Mouse (Mus musculus): ENCODE measurements around the gene Ptms. TPM values are rescaled to one million over a fixed set of nuclear protein-coding genes. Genes with fewer than 3 reads are reported as not detected.
A peak's percentile ranks its signal among the peaks of the same experiment; 100 is the strongest.
"Not testable (repeated sequence)": the region's sequence is repeated elsewhere in the genome, so short reads cannot be mapped to it uniquely, and the experiment has no call there.

The Ptms gene
- polyA plus RNA-seq, 1 experiment from 2014 or later, result 255 TPM

DNA sequence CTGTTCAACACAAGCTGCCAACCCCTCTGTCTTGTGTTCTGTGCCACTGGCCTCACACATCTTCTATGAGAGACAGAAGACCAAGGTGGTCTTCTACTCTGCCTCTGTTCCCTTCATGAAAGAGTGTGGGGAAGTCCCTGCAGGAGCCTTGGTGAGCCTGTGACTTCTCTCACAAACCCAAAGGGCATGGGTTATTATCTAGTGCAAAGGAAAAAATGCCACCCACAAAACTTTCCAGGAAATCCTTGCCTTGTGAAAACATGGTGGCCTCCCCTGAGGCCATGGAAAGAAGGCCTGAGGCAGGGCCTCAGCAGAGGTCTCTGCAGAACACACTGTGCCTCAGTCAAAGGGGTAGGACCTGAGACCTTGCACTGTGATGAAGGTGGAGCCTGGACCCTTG is 18.1 kb downstream of the Ptms start:
- Histone ChIP-seq H3K4me1 (replicated peaks) (peaks cover 11% of the 10 kb centered on the region), H3K27me3 (no peaks in the 10 kb centered on the region), H3K9ac (no peak overlapping the region), H3K36me3 (no peaks in the 10 kb centered on the region), H3K27ac (no peak overlapping the region), H3K4me2 (no peak overlapping the region), H3K4me3 (no peak overlapping the region), H3K9me3 (replicated peaks) (no peaks in the 10 kb centered on the region)
- ATAC-seq (replicated peaks; ENCODE audit: insufficient number of reproducible peaks, insufficient read depth, low FRiP score, low read depth), result no peak

GRCm38 (mm10) chr6:124900801-124901480 is 19.0 kb downstream of the Ptms start:
- peak overlapping the region; percentile 18; the same call in 1 of the 2 replicates for H3K27ac ChIP-seq
- H3K4me3 ChIP-seq, result no peak overlapping the region
- no peaks in the 10 kb centered on the region for H3K27me3 ChIP-seq
- 30% methylated on average over 10 of the region's 10 CpGs for WGBS
- H3K9me3 ChIP-seq (replicated peaks), result no peaks in the 10 kb centered on the region
- no peak overlapping the region for H3K4me2 ChIP-seq
- peaks cover 11% of the 10 kb centered on the region for H3K4me1 ChIP-seq (replicated peaks)
- H3K9ac ChIP-seq, result no peak overlapping the region
- ATAC-seq (replicated peaks; ENCODE audit: insufficient number of reproducible peaks, insufficient read depth, low FRiP score, low read depth), result no peak
- H3K36me3 ChIP-seq, result no peaks in the 10 kb centered on the region

DNA sequence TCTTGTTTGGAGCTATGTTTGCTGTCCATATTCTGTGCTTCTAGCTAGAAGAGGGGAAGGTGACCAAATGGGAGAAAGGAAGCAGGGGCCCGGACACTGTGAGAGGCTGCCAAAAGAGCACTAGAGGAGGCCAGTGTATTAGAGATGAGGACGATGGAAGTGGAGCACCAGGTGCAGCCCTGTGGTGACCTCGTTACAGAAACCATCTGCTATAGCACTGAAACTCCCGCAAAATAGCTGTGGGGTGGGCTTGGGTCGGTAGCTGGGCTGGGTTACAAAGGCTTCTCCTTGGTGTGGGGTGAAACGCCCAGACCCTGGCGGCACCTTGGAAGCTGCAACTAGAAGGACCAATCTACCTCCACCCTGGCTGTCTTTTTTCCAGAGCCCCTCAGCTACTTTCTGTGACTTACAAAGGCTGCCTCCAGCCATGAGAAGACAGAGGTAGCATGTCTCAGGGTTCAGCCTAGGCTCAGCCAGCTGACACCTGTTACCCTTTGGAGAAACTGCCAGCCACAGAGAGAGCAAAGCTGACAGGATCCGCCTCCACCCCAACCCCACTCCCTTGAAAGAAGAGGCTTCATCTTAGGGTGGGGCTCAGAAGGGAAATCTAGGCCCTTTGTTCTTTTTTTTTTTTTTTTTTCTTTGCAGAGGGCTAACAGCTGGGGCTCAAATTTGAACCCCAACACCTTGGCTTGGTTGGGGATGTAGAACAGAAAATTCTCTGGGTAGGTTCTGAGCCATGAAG is 19.7 kb downstream of the Ptms start:
- ATAC-seq (replicated peaks; ENCODE audit: insufficient number of reproducible peaks, insufficient read depth, low FRiP score, low read depth), result no peak
- H3K27me3 ChIP-seq, result no peaks in the 10 kb centered on the region
- H3K4me2 ChIP-seq, result no peak overlapping the region
- WGBS, result 67% methylated on average over 8 of the region's 8 CpGs
- peak overlapping the region; percentile 18; the same call in 1 of the 2 replicates for H3K27ac ChIP-seq
- no peak overlapping the region for H3K9ac ChIP-seq
- H3K4me3 ChIP-seq, result no peak overlapping the region
- H3K4me1 ChIP-seq (replicated peaks), result peaks cover 8% of the 10 kb centered on the region
- H3K36me3 ChIP-seq, result no peaks in the 10 kb centered on the region
- H3K9me3 ChIP-seq (replicated peaks), result no peaks in the 10 kb centered on the region

DNA sequence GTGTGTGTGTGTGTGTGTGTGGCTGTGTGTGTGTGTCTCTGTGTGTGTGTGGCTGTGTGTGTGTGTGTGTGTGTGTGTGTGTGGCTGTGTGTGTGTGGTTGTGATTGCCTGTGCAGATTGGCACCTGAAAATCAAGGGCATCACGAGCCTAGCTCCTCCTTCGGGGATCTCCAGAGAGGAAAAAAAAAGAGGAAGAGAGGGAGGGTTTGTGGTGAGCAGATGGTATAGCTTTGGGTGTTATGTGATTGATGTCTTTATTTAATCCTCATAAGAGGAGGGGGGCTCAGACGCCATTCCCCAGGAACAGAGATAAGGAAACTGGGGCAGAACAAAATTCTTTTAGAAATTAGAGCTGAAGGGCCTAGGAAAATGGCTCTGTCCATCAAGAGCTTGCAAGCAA is 21.5 kb downstream of the Ptms start:
- no peak overlapping the region for H3K4me3 ChIP-seq
- no peaks in the 10 kb centered on the region; the same call in 1 of the 2 replicates for H3K4me1 ChIP-seq (replicated peaks)
- WGBS, result 38% methylated on average over 3 of the region's 3 CpGs
- H3K9ac ChIP-seq, result no peak overlapping the region
- H3K36me3 ChIP-seq, result no peaks in the 10 kb centered on the region
- no peak overlapping the region for H3K27ac ChIP-seq
- no peaks in the 10 kb centered on the region for H3K9me3 ChIP-seq (replicated peaks)
- H3K4me2 ChIP-seq, result no peak overlapping the region
- no peaks in the 10 kb centered on the region for H3K27me3 ChIP-seq
- no peak for ATAC-seq (replicated peaks; ENCODE audit: insufficient number of reproducible peaks, insufficient read depth, low FRiP score, low read depth)

DNA sequence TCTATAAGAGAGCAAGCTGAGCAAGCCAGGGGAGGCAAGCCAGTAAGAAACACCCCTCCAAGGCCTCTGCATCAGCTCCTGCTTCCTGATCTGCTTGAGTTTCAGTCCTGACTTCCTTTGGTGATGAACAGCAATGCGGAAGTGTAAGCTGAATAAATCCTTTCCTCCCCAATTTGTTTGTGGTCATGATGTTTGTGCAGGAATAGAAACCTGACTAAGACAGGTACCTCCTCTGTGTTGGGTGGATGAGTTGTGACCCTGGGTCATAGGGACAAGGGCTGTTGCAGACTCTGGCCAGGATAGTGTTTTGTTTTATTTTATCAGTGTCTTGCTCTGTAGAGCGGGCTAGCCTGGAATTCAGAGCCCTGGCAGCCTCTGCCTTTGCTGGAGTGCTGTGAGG is 25.8 kb downstream of the Ptms start:
- not testable (repeated sequence) for H3K27me3 ChIP-seq; H3K9me3 ChIP-seq (replicated peaks); H3K4me3 ChIP-seq; H3K4me2 ChIP-seq; ATAC-seq (replicated peaks; ENCODE audit: insufficient number of reproducible peaks, insufficient read depth, low FRiP score, low read depth); H3K4me1 ChIP-seq (replicated peaks); H3K36me3 ChIP-seq; H3K27ac ChIP-seq; H3K9ac ChIP-seq
- WGBS, result 77% methylated on average over 2 of the region's 2 CpGs

GRCm38 (mm10) chr6:124890997-124891396 is 28.9 kb downstream of the Ptms start:
- Histone ChIP-seq H3K4me2 (no peak overlapping the region), H3K27ac (no peak overlapping the region), H3K4me1 (replicated peaks) (no peaks in the 10 kb centered on the region), H3K36me3 (no peaks in the 10 kb centered on the region), H3K4me3 (no peak overlapping the region), H3K9me3 (replicated peaks) (no peaks in the 10 kb centered on the region), H3K27me3 (no peaks in the 10 kb centered on the region), H3K9ac (no peak overlapping the region)
- 55% methylated on average over 6 of the region's 6 CpGs for WGBS
- no peak for ATAC-seq (replicated peaks; ENCODE audit: insufficient number of reproducible peaks, insufficient read depth, low FRiP score, low read depth)

DNA sequence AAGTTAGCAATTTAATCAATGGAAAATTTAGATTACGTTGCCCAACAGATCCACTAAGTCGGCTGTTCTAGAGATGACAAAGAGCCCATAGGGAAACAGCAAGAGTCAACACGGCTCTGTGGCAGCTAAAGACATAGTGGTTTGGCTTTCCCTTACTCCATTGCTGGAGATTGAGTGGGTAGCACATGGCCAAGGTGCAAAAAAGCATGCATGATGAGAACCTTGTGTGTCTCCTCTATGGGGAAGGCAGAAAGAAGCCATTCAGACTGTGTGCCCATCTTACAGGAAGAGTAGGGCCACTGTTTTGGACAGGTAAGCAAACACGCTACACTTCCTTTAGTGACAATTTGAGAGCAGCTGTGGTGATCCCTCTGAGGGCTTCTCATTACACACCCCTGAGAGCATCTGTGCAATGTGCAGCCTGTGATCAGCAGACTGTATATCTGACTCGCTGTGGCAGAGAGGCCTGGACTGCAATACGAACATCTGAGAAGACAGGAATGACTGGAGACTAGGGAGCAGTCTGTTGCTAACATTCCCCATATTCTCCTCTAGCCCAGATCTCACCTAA is 31.3 kb downstream of the Ptms start:
- WGBS, result 86% methylated on average over 6 of the region's 6 CpGs
- Histone ChIP-seq H3K27ac (no peak overlapping the region), H3K27me3 (no peaks in the 10 kb centered on the region), H3K4me3 (no peak overlapping the region), H3K9me3 (replicated peaks) (no peaks in the 10 kb centered on the region), H3K4me1 (replicated peaks) (peaks cover 7% of the 10 kb centered on the region), H3K4me2 (no peak overlapping the region), H3K36me3 (no peaks in the 10 kb centered on the region), H3K9ac (no peak overlapping the region)
- no peak for ATAC-seq (replicated peaks; ENCODE audit: insufficient number of reproducible peaks, insufficient read depth, low FRiP score, low read depth)

- H3K27me3 ChIP-seq, result no peaks in the 10 kb centered on the region
- no peaks in the 10 kb centered on the region for H3K36me3 ChIP-seq
- no peak for ATAC-seq (replicated peaks; ENCODE audit: insufficient number of reproducible peaks, insufficient read depth, low FRiP score, low read depth)
- H3K4me1 ChIP-seq (replicated peaks), result peaks cover 7% of the 10 kb centered on the region
- H3K9ac ChIP-seq, result no peak within 1 kb of the TSS
- no peaks in the 10 kb centered on the region for H3K9me3 ChIP-seq (replicated peaks)
- no peak within 1 kb of the TSS for H3K27ac ChIP-seq
- no peak within 1 kb of the TSS for H3K4me2 ChIP-seq
- no peak within 1 kb of the TSS for H3K4me3 ChIP-seq
- WGBS, result 85% methylated on average over 9 of the region's 9 CpGs
Measured at GRCm38 (mm10) chr6:124887986-124888385, 31.9 kb downstream of the Ptms start, which contains the start of gene Cd4. TSS of gene Cd4 (minus strand) at chr6:124888221.

DNA sequence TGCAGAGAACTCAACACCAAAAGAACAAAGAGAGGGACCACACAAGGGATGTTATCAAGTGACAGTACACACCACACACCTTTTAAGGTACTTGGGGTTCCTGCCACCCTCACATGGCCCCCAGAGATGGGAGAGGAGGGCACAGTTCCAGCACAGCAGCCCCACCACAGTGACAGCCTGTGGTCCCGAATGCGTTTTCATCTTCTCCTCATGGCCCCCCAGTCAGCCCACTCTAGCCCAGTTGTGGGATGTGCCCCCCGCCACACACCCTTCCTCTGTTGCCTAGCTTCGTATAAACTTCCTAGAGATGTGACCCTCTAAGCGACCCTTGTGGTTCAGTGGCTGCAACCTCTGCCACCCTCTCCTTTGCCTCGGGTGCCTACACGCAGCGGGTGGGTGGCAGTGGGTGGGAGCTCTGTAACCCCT is 33.9 kb downstream of the Ptms start:
- Histone ChIP-seq H3K27ac (peak overlapping the region; percentile 60; the same call in 1 of the 2 replicates), H3K27me3 (no peaks in the 10 kb centered on the region), H3K4me2 (no peak overlapping the region), H3K9ac (no peak overlapping the region), H3K36me3 (no peaks in the 10 kb centered on the region), H3K4me1 (replicated peaks) (peaks cover 7% of the 10 kb centered on the region), H3K9me3 (replicated peaks) (no peaks in the 10 kb centered on the region), H3K4me3 (no peak overlapping the region)
- WGBS, result 82% methylated on average over 8 of the region's 8 CpGs
- ATAC-seq (replicated peaks; ENCODE audit: insufficient number of reproducible peaks, insufficient read depth, low FRiP score, low read depth), result no peak

GRCm38 (mm10) chr6:124884714-124885500 is 35.0 kb downstream of the Ptms start:
- peaks cover 7% of the 10 kb centered on the region for H3K4me1 ChIP-seq (replicated peaks)
- 51% methylated on average over 10 of the region's 10 CpGs for WGBS
- H3K27ac ChIP-seq, result peak overlapping the region; percentile 60
- H3K4me3 ChIP-seq, result no peak overlapping the region
- H3K36me3 ChIP-seq, result no peaks in the 10 kb centered on the region
- H3K27me3 ChIP-seq, result no peaks in the 10 kb centered on the region
- H3K9ac ChIP-seq, result no peak overlapping the region
- H3K9me3 ChIP-seq (replicated peaks), result no peaks in the 10 kb centered on the region
- H3K4me2 ChIP-seq, result no peak overlapping the region
- ATAC-seq (replicated peaks; ENCODE audit: insufficient number of reproducible peaks, insufficient read depth, low FRiP score, low read depth), result peak; percentile 69

DNA sequence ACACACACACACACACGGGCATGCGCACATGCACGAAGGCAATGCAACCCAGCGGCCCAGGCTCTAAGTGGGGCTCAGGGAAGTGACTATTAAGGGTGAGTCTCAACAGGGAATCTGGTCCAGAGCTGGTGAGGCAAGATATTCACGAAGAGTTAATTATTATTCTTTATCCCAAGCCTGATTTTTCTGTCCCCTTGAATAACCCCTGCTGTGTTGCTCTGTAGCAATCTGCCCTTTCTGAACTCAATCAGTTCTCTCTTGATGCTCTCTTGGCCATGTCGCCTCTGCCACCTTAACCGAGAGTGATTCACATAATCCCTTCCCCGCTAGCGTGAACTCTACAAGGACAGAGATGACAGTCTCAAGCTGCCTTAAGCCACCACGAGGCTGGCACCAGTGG is 36.6 kb downstream of the Ptms start:
- ATAC-seq (replicated peaks; ENCODE audit: insufficient number of reproducible peaks, insufficient read depth, low FRiP score, low read depth), result no peak
- H3K4me3 ChIP-seq, result no peak overlapping the region
- no peak overlapping the region for H3K27ac ChIP-seq
- H3K36me3 ChIP-seq, result no peaks in the 10 kb centered on the region
- WGBS, result 80% methylated on average over 10 of the region's 10 CpGs
- H3K9me3 ChIP-seq (replicated peaks), result no peaks in the 10 kb centered on the region
- no peak overlapping the region for H3K4me2 ChIP-seq
- H3K27me3 ChIP-seq, result no peaks in the 10 kb centered on the region
- H3K9ac ChIP-seq, result no peak overlapping the region
- peaks cover 7% of the 10 kb centered on the region for H3K4me1 ChIP-seq (replicated peaks)
